ENCODE assay signal across 23 mouse cellular contexts in genomic region chr2:122149716-122150115, GRCm38 (mm10). TPM values are rescaled to one million over a fixed set of nuclear protein-coding genes. Genes with fewer than 3 reads are reported as not detected.
A peak's percentile ranks its signal among the peaks of the same experiment; 100 is the strongest.
DNase-seq lines count a peak whose midpoint lies in the region; TF ChIP-seq lines count a peak whose summit lies in the region.
"Had no signal": no experiment of that assay in that cellular context is flagged by ENCODE, and none has a peak within 500 bp of the region (broad histone marks: within the 10 kb centered on the region; RNA-seq: fewer than 3 reads in every experiment).

No protein-coding gene starts in this region.

- H3K4me1 ChIP-seq in liver, adult 2 months (ENCODE audit: control insufficient read depth, insufficient read depth, low read length), result peaks cover 32% of the 10 kb centered on the region
- 0 out of 2 replicates have a peak, but pooled peaks cover 6% of the 10 kb centered on the region for H3K4me1 ChIP-seq in embryonic fibroblast, embryonic 13.5 days (ENCODE audit: control insufficient read depth, insufficient read depth, low read length)

- peak overlapping the region; percentile 86 for H3K4me3 ChIP-seq in liver, adult 2 months (ENCODE audit: insufficient read depth, low read depth, low read length)
- peak overlapping the region; percentile 10; the same call in 1 of the 2 replicates for H3K4me3 ChIP-seq in embryonic fibroblast, embryonic 13.5 days (ENCODE audit: insufficient read depth, low read length)
- peak overlapping the region; percentile 95 for H3K4me3 ChIP-seq in macrophage (ENCODE audit: inconsistent target)
- H3K4me3 ChIP-seq: forebrain, embryonic 13.5 days; heart, embryonic 10.5 days; neural tube, embryonic 15.5 days had no signal

- TF ChIP-seq CTCF in liver, adult 2 months (IDR thresholded peaks at IDR 0.05; ENCODE audit: low read depth, low read length), result no peak
- no peak for TF ChIP-seq CTCF in embryonic fibroblast, embryonic 13.5 days (IDR thresholded peaks at IDR 0.05; ENCODE audit: borderline replicate concordance, insufficient read depth, low read length)

- peaks cover 35% of the 10 kb centered on the region; the same call in 1 of the 2 replicates for H3K79me2 ChIP-seq in liver, adult 2 months (ENCODE audit: control insufficient read depth, insufficient read depth, low read length)
- H3K79me2 ChIP-seq in macrophage (ENCODE audit: inconsistent target), result peaks cover 63% of the 10 kb centered on the region

- H3K27me3 ChIP-seq in liver, adult 2 months (ENCODE audit: control insufficient read depth, insufficient read depth, low read length), result no peaks in the 10 kb centered on the region
- H3K27me3 ChIP-seq: forebrain, embryonic 13.5 days; lung, embryonic 15.5 days; neural tube, embryonic 15.5 days; stomach, embryonic 15.5 days had no signal

- intact Hi-C loops in heart, postnatal 10 days (cut with DNase I), result no loop called here

- peak; percentile 81 for DNase-seq in heart, adult 11 months
- DNase-seq in heart, postnatal 10 days, result no peak
- DNase-seq in liver, adult 2 months (ENCODE audit: extremely low read depth, low read depth, low spot score), result no peak
- DNase-seq in liver, result no peak
- DNase-seq in adrenal gland, postnatal 25 days, result no peak
- no peak for DNase-seq in urinary bladder, postnatal 25 days (ENCODE audit: low spot score)
- DNase-seq: adrenal gland, adult 8-10 months; cerebellum, adult 9-11 months; kidney, adult 9 months; left cerebral cortex, postnatal 4 days; retina, postnatal 1 day had no signal

- H3K27ac ChIP-seq in liver, adult 2 months (replicated peaks; ENCODE audit: insufficient read depth, low read depth, low read length), result peak overlapping the region; percentile 96; the same call in 1 of the 2 replicates
- no peak overlapping the region for H3K27ac ChIP-seq in embryonic fibroblast, embryonic 13.5 days (ENCODE audit: insufficient read depth, low read length)
- H3K27ac ChIP-seq in macrophage, result peak overlapping the region; percentile 97; the same call in 1 of the 2 replicates
- H3K27ac ChIP-seq: forebrain, embryonic 13.5 days; heart, embryonic 10.5 days; hindbrain, embryonic 14.5 days; lung, embryonic 15.5 days; neural tube, embryonic 15.5 days; stomach, embryonic 15.5 days had no signal

- TF ChIP-seq POLR2A in liver, adult 2 months (IDR thresholded peaks at IDR 0.05; ENCODE audit: extremely low read depth, insufficient read depth, low read length), result no peak
- no peak for TF ChIP-seq POLR2A in embryonic fibroblast, embryonic 13.5 days (IDR thresholded peaks at IDR 0.05; ENCODE audit: low read depth, low read length)

- H3K36me3 ChIP-seq in liver, adult 2 months (ENCODE audit: control insufficient read depth, insufficient read depth, low read length), result peaks cover 41% of the 10 kb centered on the region
- H3K36me3 ChIP-seq in macrophage (ENCODE audit: inconsistent target), result peaks cover 45% of the 10 kb centered on the region
- H3K36me3 ChIP-seq: neural tube, embryonic 15.5 days; stomach, embryonic 15.5 days had no signal

- H3K9ac ChIP-seq in liver, adult 2 months (ENCODE audit: low read depth, low read length), result peak overlapping the region; percentile 90
- H3K9ac ChIP-seq: forebrain, embryonic 13.5 days; hindbrain, embryonic 14.5 days; lung, embryonic 15.5 days; neural tube, embryonic 15.5 days; stomach, embryonic 15.5 days had no signal

- 11% methylated on average over 3 of the region's 3 CpGs for WGBS in liver, adult 2 months
- 13% methylated on average over 3 of the region's 3 CpGs for WGBS in macrophage (ENCODE audit: missing documents)

RNA-seq across cellular contexts. Expression of gene B2m, which starts 2.2 kb away (rescaled TPM):
- 100 to 1,000 TPM; 130 to 134 TPM for total RNA-seq in heart, postnatal 10 days (2021)
- 1,301 and 1,615 TPM in 2 replicates for total RNA-seq in liver, adult 2 months (2014; rRNA removed)
- 2,279 and 2,555 TPM in 2 replicates for polyA plus RNA-seq in liver, adult 2 months (2012; rRNA removed)
- polyA plus RNA-seq in embryonic fibroblast, embryonic 13.5 days (2011; ENCODE audit: insufficient read length, low read depth, missing spikeins), result 1,628 and 1,672 TPM in 2 replicates
- total RNA-seq in macrophage (2018; cell fraction: chromatin; rRNA removed), result 100 to 1,000 TPM; 129 to 428 (median 238) TPM
- total RNA-seq in macrophage (2018; cell fraction: cytosol; rRNA removed), result over 10,000 TPM in 11 of 26 experiments, 1,000 to 10,000 TPM in 15; 6,005 to 14,077 (median 8,481) TPM
- 1,000 to 10,000 TPM in 24 of 26 experiments, 100 to 1,000 TPM in 2; 695 to 5,289 (median 2,340) TPM for total RNA-seq in macrophage (2018; cell fraction: nucleus; rRNA removed)
- polyA plus RNA-seq in macrophage (2018), result 8,759 to 13,911 TPM (median 12,544 TPM) in 3 replicates
- total RNA-seq in adrenal gland, postnatal 25 days (2021), result 468 and 486 TPM in 2 replicates

RNA-seq across cellular contexts. Expression of gene Trim69, which starts 10.8 kb away (rescaled TPM):
- total RNA-seq in heart, postnatal 10 days (2021), result not detected
- total RNA-seq in liver, adult 2 months (2014; rRNA removed), result 0.09 and 0.13 TPM in 2 replicates
- polyA plus RNA-seq in liver, adult 2 months (2012; rRNA removed), result 0.07 TPM in 1 of 2 replicates, not detected in the other
- 0.37 and 0.68 TPM in 2 replicates for polyA plus RNA-seq in embryonic fibroblast, embryonic 13.5 days (2011; ENCODE audit: insufficient read length, low read depth, missing spikeins)
- total RNA-seq in macrophage (2018; cell fraction: chromatin; rRNA removed), result 1 to 10 TPM in 3 of 26 experiments, under 1 TPM in 15, not detected in 8; 0.40 to 1.2 (median 0.59) TPM
- total RNA-seq in macrophage (2018; cell fraction: cytosol; rRNA removed), result under 1 TPM in 10 of 26 experiments, not detected in 16; 0.07 to 0.18 (median 0.14) TPM
- 1 to 10 TPM in 4 of 26 experiments, under 1 TPM in 14, not detected in 8; 0.23 to 3.9 (median 0.67) TPM for total RNA-seq in macrophage (2018; cell fraction: nucleus; rRNA removed)
- 0.07 to 0.12 TPM in 2 of 3 replicates, not detected in the other for polyA plus RNA-seq in macrophage (2018)
- not detected in 2 replicates for total RNA-seq in adrenal gland, postnatal 25 days (2021)
- total RNA-seq: adrenal gland, adult 8-10 months; ES-E14; left cerebral cortex, postnatal 4 days had no signal
- polyA plus RNA-seq: forebrain, embryonic 13.5 days; hindbrain, embryonic 14.5 days; lung, embryonic 15.5 days; neural tube, embryonic 15.5 days; stomach, embryonic 15.5 days had no signal

RNA-seq across cellular contexts. Expression of gene Spg11, which starts 31.5 kb away (rescaled TPM):
- total RNA-seq in heart, postnatal 10 days (2021), result 10 to 100 TPM; 12.1 to 12.2 TPM
- total RNA-seq in liver, adult 2 months (2014; rRNA removed), result 9.3 and 10.5 TPM in 2 replicates
- 4.0 and 4.3 TPM in 2 replicates for polyA plus RNA-seq in liver, adult 2 months (2012; rRNA removed)
- polyA plus RNA-seq in embryonic fibroblast, embryonic 13.5 days (2011; ENCODE audit: insufficient read length, low read depth, missing spikeins), result 21.0 and 21.7 TPM in 2 replicates
- total RNA-seq in macrophage (2018; cell fraction: chromatin; rRNA removed), result 100 to 1,000 TPM in 15 of 26 experiments, 10 to 100 TPM in 11; 29.8 to 172 (median 109) TPM
- total RNA-seq in macrophage (2018; cell fraction: cytosol; rRNA removed), result 10 to 100 TPM; 22.1 to 40.1 (median 33.4) TPM
- total RNA-seq in macrophage (2018; cell fraction: nucleus; rRNA removed), result 10 to 100 TPM; 34.1 to 97.6 (median 68.8) TPM
- 19.6 to 24.9 TPM (median 23.6 TPM) in 3 replicates for polyA plus RNA-seq in macrophage (2018)
- total RNA-seq in adrenal gland, postnatal 25 days (2021), result 20.1 and 22.6 TPM in 2 replicates

RNA-seq across cellular contexts. Expression of gene Patl2, which starts 36.3 kb away (rescaled TPM):
- not detected for total RNA-seq in heart, postnatal 10 days (2021)
- total RNA-seq in liver, adult 2 months (2014; rRNA removed), result 0.09 TPM in 1 of 2 replicates, not detected in the other
- not detected in 2 replicates for polyA plus RNA-seq in liver, adult 2 months (2012; rRNA removed)
- polyA plus RNA-seq in embryonic fibroblast, embryonic 13.5 days (2011; ENCODE audit: insufficient read length, low read depth, missing spikeins), result not detected in 2 replicates
- total RNA-seq in macrophage (2018; cell fraction: chromatin; rRNA removed), result under 1 TPM in 18 of 26 experiments, not detected in 8; 0.28 to 0.65 (median 0.45) TPM
- total RNA-seq in macrophage (2018; cell fraction: cytosol; rRNA removed), result 1 to 10 TPM in 1 of 26 experiments, under 1 TPM in 25; 0.30 to 1.0 (median 0.58) TPM
- 1 to 10 TPM in 6 of 26 experiments, under 1 TPM in 18, not detected in 2; 0.17 to 1.6 (median 0.72) TPM for total RNA-seq in macrophage (2018; cell fraction: nucleus; rRNA removed)
- polyA plus RNA-seq in macrophage (2018), result 0.40 to 0.81 TPM in 2 of 3 replicates, not detected in the other
- total RNA-seq in adrenal gland, postnatal 25 days (2021), result not detected in 2 replicates
- total RNA-seq: left cerebral cortex, postnatal 4 days had no signal
- polyA plus RNA-seq: forebrain, embryonic 13.5 days; hindbrain, embryonic 14.5 days; lung, embryonic 15.5 days; neural tube, embryonic 15.5 days; small intestine, adult 2 months; stomach, embryonic 15.5 days had no signal

RNA-seq across cellular contexts. Expression of gene Terb2, which starts 36.4 kb away (rescaled TPM):
- not detected for total RNA-seq in heart, postnatal 10 days (2021)
- total RNA-seq in liver, adult 2 months (2014; rRNA removed), result not detected in 2 replicates
- polyA plus RNA-seq in liver, adult 2 months (2012; rRNA removed), result not detected in 2 replicates
- not detected in 2 replicates for polyA plus RNA-seq in embryonic fibroblast, embryonic 13.5 days (2011; ENCODE audit: insufficient read length, low read depth, missing spikeins)
- not detected for total RNA-seq in macrophage (2018; cell fraction: chromatin; rRNA removed)
- total RNA-seq in macrophage (2018; cell fraction: cytosol; rRNA removed), result not detected
- total RNA-seq in macrophage (2018; cell fraction: nucleus; rRNA removed), result not detected
- polyA plus RNA-seq in macrophage (2018), result not detected in 3 replicates
- not detected in 2 replicates for total RNA-seq in adrenal gland, postnatal 25 days (2021)
- total RNA-seq: adrenal gland, adult 8-10 months; left cerebral cortex, postnatal 4 days had no signal
- polyA plus RNA-seq: forebrain, embryonic 13.5 days; heart, embryonic 10.5 days; hindbrain, embryonic 14.5 days; large intestine, adult 2 months; lung, embryonic 15.5 days; neural tube, embryonic 15.5 days; small intestine, adult 2 months; stomach, embryonic 15.5 days; thymus, postnatal 0 days had no signal

Comparison
In these comparisons a context has a peak if more than half of its experiments do, and no peak if none do; other contexts are left out.
1. H3K4me3 ChIP-seq: peak in every context shown above with its lines; median percentile 95 in macrophage; 86 in liver, adult 2 months; 10 in embryonic fibroblast, embryonic 13.5 days.